Comparison of ENCODE assay signal across 8 mouse cellular contexts in genomic region chr6:72414076-72414756, GRCm38 (mm10). TPM values are rescaled to one million over a fixed set of nuclear protein-coding genes. Genes with fewer than 3 reads are reported as not detected.
DNase-seq lines count a peak whose midpoint lies in the region; ATAC-seq and TF ChIP-seq lines count a peak whose summit lies in the region.

Ggcx (plus strand) TSS chr6:72414308.

- peak; percentile 75 to 85 for TF ChIP-seq POLR2A in MEL (IDR thresholded peaks at IDR 0.05; ENCODE audit: control insufficient read depth in 1 of 2, insufficient read depth in 1 of 2, low read depth in 1 of 2, low read length in 2 of 2, poor library complexity in 1 of 2)
- TF ChIP-seq POLR2A in cerebellum, adult 2 months (IDR thresholded peaks at IDR 0.05; ENCODE audit: borderline replicate concordance, insufficient read depth, low read length): peak; percentile 97

- H3K4me3 ChIP-seq in MEL (ENCODE audit: control insufficient read depth in 1 of 2, insufficient read depth in 1 of 2, low read depth in 2 of 2, low read length in 2 of 2): peak within 1 kb of the TSS; percentile 85 to 100
- H3K4me3 ChIP-seq in cerebellum, adult 2 months (replicated peaks; ENCODE audit: insufficient read depth, low read depth, low read length): peak within 1 kb of the TSS; percentile 84
- peak within 1 kb of the TSS; percentile 80 for H3K4me3 ChIP-seq in lung, postnatal 0 days (ENCODE audit: low read depth, low read length)

- no peaks in the 10 kb centered on the region for H3K27me3 ChIP-seq in MEL (ENCODE audit: control insufficient read depth in 1 of 2, insufficient read depth in 2 of 2, low read length in 2 of 2)
- H3K27me3 ChIP-seq in cerebellum, adult 2 months (ENCODE audit: control insufficient read depth, insufficient read depth, low read length): no peaks in the 10 kb centered on the region
- no peaks in the 10 kb centered on the region for H3K27me3 ChIP-seq in lung, postnatal 0 days (replicated peaks; ENCODE audit: insufficient read depth, low read length)

- TF ChIP-seq RAD21 in MEL (IDR thresholded peaks at IDR 0.05; ENCODE audit: low read depth, low read length): no peak

- ATAC-seq in hematopoietic stem cell, adult 5-6 weeks (replicated peaks in 1 of 2; ENCODE audit: insufficient read depth in 1 of 2, low FRiP score in 2 of 2, low TSS enrichment in 1 of 2, low read depth in 1 of 2, poor library complexity in 2 of 2, severe bottlenecking in 2 of 2): peak; percentile 96 to 97
- peak; percentile 94 for ATAC-seq in lung, postnatal 0 days

- peaks cover 12% of the 10 kb centered on the region for H3K79me2 ChIP-seq in MEL (ENCODE audit: control insufficient read depth, insufficient read depth, low read length, poor library complexity)

- H3K9me3 ChIP-seq in MEL (replicated peaks; ENCODE audit: insufficient read depth, low read length): no peaks in the 10 kb centered on the region
- no peaks in the 10 kb centered on the region for H3K9me3 ChIP-seq in lung, postnatal 0 days (ENCODE audit: low read length)

- WGBS in cerebellum, adult 2 months: under 1% methylated on average over 33 of the region's 33 CpGs
- 1% methylated on average over 33 of the region's 33 CpGs for WGBS in lung, postnatal 0 days

- H3K36me3 ChIP-seq in MEL (ENCODE audit: control insufficient read depth in 1 of 2, insufficient read depth in 2 of 2, low read length in 2 of 2): peaks cover 0 to 7% of the 10 kb centered on the region in 2 experiments; a peak in 2 of 4 replicates
- peaks cover 7% of the 10 kb centered on the region; the same call in 1 of the 2 replicates for H3K36me3 ChIP-seq in lung, postnatal 0 days (ENCODE audit: insufficient read depth, low read length)

- H3K27ac ChIP-seq in MEL (ENCODE audit: control insufficient read depth, low read depth, low read length): peak within 1 kb of the TSS; percentile 13
- H3K27ac ChIP-seq in cerebellum, adult 2 months (ENCODE audit: insufficient read depth, low read length): peak within 1 kb of the TSS; percentile 39
- H3K27ac ChIP-seq in lung, postnatal 0 days (ENCODE audit: low read length): peak within 1 kb of the TSS; percentile 69

- TF ChIP-seq CTCF in MEL (IDR thresholded peaks at IDR 0.05 in 2 of 3, conservative IDR thresholded peaks at IDR 0.05 in 1 of 3; ENCODE audit: control insufficient read depth in 1 of 3, insufficient read depth in 1 of 3, low read depth in 2 of 3, low read length in 3 of 3, poor library complexity in 1 of 3, severe bottlenecking in 1 of 3): no peak
- TF ChIP-seq CTCF in cerebellum, adult 2 months (IDR thresholded peaks at IDR 0.05; ENCODE audit: borderline replicate concordance, insufficient read depth, low read depth, low read length): no peak
- peak; percentile 21; the same call in 1 of the 2 replicates for TF ChIP-seq CTCF in lung, postnatal 0 days (IDR thresholded peaks at IDR 0.05)

- peaks cover 2 to 5% of the 10 kb centered on the region in 2 experiments; a peak in 3 of 4 replicates for H3K4me1 ChIP-seq in MEL (ENCODE audit: control insufficient read depth in 1 of 2, insufficient read depth in 2 of 2, low read length in 2 of 2)
- peaks cover 11% of the 10 kb centered on the region for H3K4me1 ChIP-seq in cerebellum, adult 2 months (ENCODE audit: control insufficient read depth, insufficient read depth, low read length)
- H3K4me1 ChIP-seq in lung, postnatal 0 days (ENCODE audit: insufficient read depth, low read depth, low read length): peaks cover 3% of the 10 kb centered on the region; the same call in 1 of the 2 replicates

- peak within 1 kb of the TSS; percentile 83 for H3K9ac ChIP-seq in MEL (ENCODE audit: control insufficient read depth, low read depth, low read length, poor library complexity, severe bottlenecking)
- peak within 1 kb of the TSS; percentile 76 for H3K9ac ChIP-seq in lung, postnatal 0 days (replicated peaks; ENCODE audit: low read depth)

- peak within 1 kb of the TSS; percentile 82 for H3K4me2 ChIP-seq in lung, postnatal 0 days (replicated peaks; ENCODE audit: low read depth, low read length)

- peak in 1 of 2 experiments; percentile 29; a peak in 1 of 4 replicates for TF ChIP-seq EP300 in MEL (IDR thresholded peaks at IDR 0.05; ENCODE audit: low read depth in 1 of 2, low read length in 2 of 2)
- TF ChIP-seq EP300 in lung, postnatal 0 days (IDR thresholded peaks at IDR 0.05): no peak

- DNase-seq in MEL (ENCODE audit: low read depth, low spot score): peak; percentile 96
- DNase-seq in cerebellum, adult 2 months: peak; percentile 94 to 95
- peak; percentile 92 for DNase-seq in forelimb bud, embryonic 11.5 days (ENCODE audit: low read depth, low spot score)
- DNase-seq in layer of hippocampus, adult 9-11 months: peak; percentile 93
- DNase-seq in lung, postnatal 0 days (ENCODE audit: low spot score): peak; percentile 98
- peak; percentile 88 for DNase-seq in ovary, postnatal 14 days (ENCODE audit: low spot score)
- DNase-seq in thymus, postnatal 14 days: peak; percentile 97

TF ChIP-seq in MEL, 35 proteins besides CTCF, POLR2A, EP300 and RAD21:
- peak; percentile 56; the same call in 1 of the 2 replicates for TF ChIP-seq ZMIZ1 (IDR thresholded peaks at IDR 0.05; ENCODE audit: low read depth, low read length)
- no peak for TF ChIP-seq POLR2AphosphoS5 (IDR thresholded peaks at IDR 0.05; ENCODE audit: borderline replicate concordance, low read depth, low read length)
- 0 out of 2 replicates have a peak, but pooled peaks have one; percentile 11 for TF ChIP-seq MYC (IDR thresholded peaks at IDR 0.05; ENCODE audit: low read depth, low read length)
- peak; percentile 26; the same call in 1 of the 2 replicates for TF ChIP-seq ETS1 (IDR thresholded peaks at IDR 0.05; ENCODE audit: low read depth, low read length)
- TF ChIP-seq KAT2A (conservative IDR thresholded peaks at IDR 0.05; ENCODE audit: low read depth, low read length): peak; percentile 68; the same call in 1 of the 2 replicates
- TF ChIP-seq MAX (IDR thresholded peaks at IDR 0.05; ENCODE audit: low read length): peak; percentile 48
- TF ChIP-seq ZNF384 (IDR thresholded peaks at IDR 0.05; ENCODE audit: low read depth, low read length): no peak
- peak; percentile 84 for TF ChIP-seq POLR2AphosphoS2 (IDR thresholded peaks at IDR 0.05; ENCODE audit: low read length)
- TF ChIP-seq ELF1 (IDR thresholded peaks at IDR 0.05; ENCODE audit: low read depth, low read length): peak; percentile 83
- peak; percentile 87 for TF ChIP-seq MAZ (IDR thresholded peaks at IDR 0.05; ENCODE audit: low read depth, low read length)
- 0 out of 2 replicates have a peak, but pooled peaks have one; percentile 26 for TF ChIP-seq USF1 (IDR thresholded peaks at IDR 0.05; ENCODE audit: low read depth, low read length)
- TF ChIP-seq E2F4 (IDR thresholded peaks at IDR 0.05; ENCODE audit: borderline replicate concordance, low read depth, low read length): no peak
- peak; percentile 66 for TF ChIP-seq SIN3A (IDR thresholded peaks at IDR 0.05; ENCODE audit: low read length)
- TF ChIP-seq NELFE (IDR thresholded peaks at IDR 0.05; ENCODE audit: low read depth, low read length): peak; percentile 77
- peak; percentile 36; the same call in 1 of the 2 replicates for TF ChIP-seq MXI1 (IDR thresholded peaks at IDR 0.05; ENCODE audit: low read depth, low read length)
- TF ChIP-seq TAL1 (IDR thresholded peaks at IDR 0.05; ENCODE audit: low read length): no peak
- TF ChIP-seq RCOR1 (IDR thresholded peaks at IDR 0.05; ENCODE audit: low read depth, low read length): 0 out of 2 replicates have a peak, but pooled peaks have one; percentile 15
- peak; percentile 1; the same call in 1 of the 2 replicates for TF ChIP-seq SMC3 (IDR thresholded peaks at IDR 0.05; ENCODE audit: low read depth, low read length)
- no peak for TF ChIP-seq GATA1 (IDR thresholded peaks at IDR 0.05; ENCODE audit: low read depth, low read length)
- TF ChIP-seq HCFC1 (IDR thresholded peaks at IDR 0.05; ENCODE audit: low read depth, low read length): peak; percentile 86
- peak; percentile 36; the same call in 1 of the 2 replicates for TF ChIP-seq NRF1 (IDR thresholded peaks at IDR 0.05; ENCODE audit: insufficient read depth, low read depth, low read length, poor library complexity, severe bottlenecking)
- 0 out of 2 replicates have a peak, but pooled peaks have one; percentile 67 for TF ChIP-seq TBP (IDR thresholded peaks at IDR 0.05; ENCODE audit: low read depth, low read length)

RNA-seq across cellular contexts. Expression of gene Ggcx, which starts in this region (rescaled TPM):
- 5.0 and 5.2 TPM in 2 replicates for total RNA-seq in MEL (2012; rRNA removed)
- polyA plus RNA-seq in MEL (2012; ENCODE audit: insufficient read depth in 1 of 2, insufficient read length in 2 of 2, low read depth in 1 of 2, low replicate concordance in 2 of 2, missing spikeins in 1 of 2): 1 to 10 TPM in 1 of 2 experiments, not detected in 1; 5.4 TPM
- polyA plus RNA-seq in cerebellum, adult 2 months (2012; rRNA removed): 22.9 and 23.5 TPM in 2 replicates
- 9.4 and 9.8 TPM in 2 replicates for total RNA-seq in hematopoietic stem cell, adult 5-6 weeks (2017)
- polyA plus RNA-seq in lung, postnatal 0 days (2015; fragmentation: Nextera tagmentation; extraction: Ambion mirVana): 28.6 and 32.2 TPM in 2 replicates

Comparison
In these comparisons a context has a peak if more than half of its experiments do, and no peak if none do; other contexts are left out.
1. Peak in every context shown above with its lines: DNase-seq, ATAC-seq, H3K4me3 ChIP-seq and H3K27ac ChIP-seq.
2. H3K27ac ChIP-seq: peak in every context shown above with its lines; median percentile 69 in lung, postnatal 0 days; 39 in cerebellum, adult 2 months; 13 in MEL.